ENCODE assay signal across 14 mouse cellular contexts in the genomic region with DNA sequence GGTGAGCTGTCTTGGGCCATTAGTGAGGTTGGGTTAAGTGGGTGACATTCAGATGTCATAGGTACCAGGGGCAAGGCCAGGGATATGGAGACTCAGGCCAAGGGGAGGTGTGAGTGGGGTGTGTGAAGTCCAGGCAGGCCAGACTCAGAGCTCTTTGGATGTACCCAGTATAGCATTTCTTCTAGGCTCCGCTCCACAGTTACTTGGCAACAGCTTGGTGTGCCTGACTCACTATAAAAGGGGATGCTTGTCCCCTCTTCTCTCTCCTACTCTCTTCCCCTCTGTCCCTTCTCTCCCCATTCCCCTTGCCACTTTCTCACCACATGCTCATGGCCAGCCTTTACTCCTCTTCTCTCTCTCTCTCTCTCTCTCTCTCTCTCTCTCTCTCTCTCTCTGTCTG.
"Had no signal": no experiment of that assay in that cellular context is flagged by ENCODE, and none has a peak within 500 bp of the region (broad histone marks: within the 10 kb centered on the region; RNA-seq: fewer than 3 reads in every experiment).

No protein-coding gene starts in this region.

- H3K36me3 ChIP-seq: limb, embryonic 15.5 days; liver, embryonic 12.5 days; midbrain, embryonic 12.5 days had no signal

- ATAC-seq: liver, embryonic 12.5 days; midbrain, embryonic 16.5 days had no signal

- H3K4me2 ChIP-seq: limb, embryonic 15.5 days; liver, embryonic 12.5 days; lung, embryonic 14.5 days; midbrain, embryonic 12.5 days had no signal

- H3K4me3 ChIP-seq: limb, embryonic 15.5 days; liver, embryonic 12.5 days; midbrain, embryonic 12.5 days had no signal

- H3K9ac ChIP-seq: limb, embryonic 15.5 days; liver, embryonic 12.5 days; lung, embryonic 14.5 days; midbrain, embryonic 12.5 days had no signal

- H3K9me3 ChIP-seq: limb, embryonic 15.5 days; liver, embryonic 12.5 days; midbrain, embryonic 12.5 days had no signal

- DNase-seq: kidney, adult 11 months; kidney, adult 9 months; kidney, postnatal 36 days; lung, embryonic 14.5 days; lung, postnatal 10 days; lung, postnatal 4 days; thymus, adult 18-20 months; thymus, postnatal 14 days had no signal

- H3K27ac ChIP-seq: kidney, postnatal 0 days; limb, embryonic 15.5 days; liver, embryonic 12.5 days; stomach, postnatal 0 days had no signal
